Mouse (Mus musculus) left cerebral cortex, postnatal 4 days (tissue): ENCODE data around the gene Ptprj. TPM values are rescaled to one million over a fixed set of nuclear protein-coding genes. Genes with fewer than 3 reads are reported as not detected.
"Not testable (repeated sequence)": the region's sequence is repeated elsewhere in the genome, so short reads cannot be mapped to it uniquely, and the experiment has no call there.

Source experiments
- DNase-seq: peaks from one replicate; pipeline ENCODE4 v3.0.0-alpha.2; 2022
- intact Hi-C: fragments of 180-260 bp; cut with DNase I; formaldehyde crosslinking; loops from one replicate; pipeline ENCODE4 v1.15.1; 2025
- total RNA-seq, 2 experiments: library from RNA; stranded (reverse); gene quantifications; 2 replicates each; pipeline ENCODE4 v1.2.3; 2021

The Ptprj gene
- total RNA-seq, 2 experiments from 2014 or later: 50.8 to 51.2 TPM

- DNase-seq: no peak
- intact Hi-C loops: loop anchor here (5.0 kb wide), 2 partner anchors 95 to 105 kb away; no protein-coding TSS in a partner anchor
Observed at GRCm38 (mm10) chr2:90577451-90578279, 2.8 kb downstream of the Ptprj start.

- DNase-seq: no peak
- intact Hi-C loops: loop anchor here (5.0 kb wide), 2 partner anchors 95 to 105 kb away; no protein-coding TSS in a partner anchor
Observed at GRCm38 (mm10) chr2:90576936-90577335, 3.5 kb downstream of the Ptprj start.

- intact Hi-C loops: loop anchor here (5.0 kb wide), 2 partner anchors 96 to 104 kb away; no protein-coding TSS in a partner anchor
- no peak for DNase-seq
Observed at GRCm38 (mm10) chr2:90576411-90576810, 4.0 kb downstream of the Ptprj start.

GRCm38 (mm10) chr2:90575713-90576112 lies 4.7 kb downstream of the Ptprj start:
- no peak for DNase-seq

GRCm38 (mm10) chr2:90575116-90575515 lies 5.3 kb downstream of the Ptprj start:
- no peak for DNase-seq
- intact Hi-C loops: loop anchor here (5.0 kb wide), 2 partner anchors 97 to 103 kb away; no protein-coding TSS in a partner anchor

More at GRCm38 (mm10) chr2:90575713-90576112, 4.7 kb downstream of the Ptprj start:
- intact Hi-C loops: loop anchor here (5.0 kb wide), 2 partner anchors 97 to 103 kb away; no protein-coding TSS in a partner anchor

DNA sequence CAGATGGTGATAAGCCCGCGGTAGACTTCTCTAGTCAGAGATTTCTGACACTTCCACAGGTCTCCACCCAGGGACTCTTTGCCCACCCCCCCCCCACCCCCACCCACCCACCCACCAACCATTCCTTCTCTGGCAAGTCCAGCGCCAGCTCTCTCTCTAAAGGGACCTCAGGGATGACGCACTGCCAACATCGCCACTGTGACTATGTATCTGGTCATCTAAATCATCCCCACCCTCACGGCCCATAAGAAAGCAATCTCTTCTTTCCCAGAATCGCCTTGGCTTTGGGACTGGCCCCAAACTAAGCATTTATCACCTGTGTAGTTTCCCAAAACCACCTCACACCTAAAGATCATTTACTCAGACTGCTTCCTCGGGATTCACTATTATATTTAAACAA lies 5.9 kb downstream of the Ptprj start:
- intact Hi-C loops: no loop called here
- DNase-seq: no peak

DNA sequence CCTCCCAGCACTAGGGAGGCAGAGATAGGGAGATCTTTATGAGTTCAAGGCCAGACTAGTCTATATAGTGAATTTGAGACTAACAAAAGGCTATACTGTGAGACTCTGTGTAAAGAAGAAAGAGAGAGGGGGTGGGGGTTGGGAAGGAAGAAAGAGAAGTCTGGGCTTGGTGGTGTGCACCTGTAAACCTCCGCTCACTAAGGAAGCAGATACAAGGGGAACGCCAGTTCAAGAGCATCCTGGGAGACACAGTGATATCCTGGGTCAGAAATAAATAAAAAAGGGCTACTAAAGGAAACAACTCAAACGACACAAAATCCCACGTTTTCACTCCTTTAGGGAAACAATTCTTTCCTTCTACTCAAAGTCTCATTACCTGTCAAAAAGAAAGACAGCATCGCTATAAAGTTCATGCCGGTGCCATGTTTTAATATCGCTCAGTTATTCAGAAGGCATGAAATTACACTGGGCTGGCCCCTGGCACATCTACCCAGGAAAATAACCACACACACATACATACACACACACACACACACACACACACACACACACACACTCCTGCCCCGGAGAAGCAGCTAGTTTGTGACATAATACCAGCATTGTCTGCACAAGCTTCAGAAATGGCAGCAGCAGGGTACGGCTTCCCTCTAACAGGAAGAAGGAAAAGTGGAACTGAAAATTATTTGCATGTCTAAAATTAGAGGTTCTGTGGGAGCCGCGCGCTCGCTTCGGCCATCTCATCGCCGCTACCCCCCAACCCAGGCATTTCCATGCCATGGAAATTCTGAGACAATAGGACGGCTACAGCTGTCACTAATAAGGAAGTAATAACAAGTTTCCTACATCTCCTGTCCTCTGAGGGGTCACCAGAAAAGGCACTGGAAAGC lies 6.6 kb downstream of the Ptprj start:
- intact Hi-C loops: no loop called here

DNA sequence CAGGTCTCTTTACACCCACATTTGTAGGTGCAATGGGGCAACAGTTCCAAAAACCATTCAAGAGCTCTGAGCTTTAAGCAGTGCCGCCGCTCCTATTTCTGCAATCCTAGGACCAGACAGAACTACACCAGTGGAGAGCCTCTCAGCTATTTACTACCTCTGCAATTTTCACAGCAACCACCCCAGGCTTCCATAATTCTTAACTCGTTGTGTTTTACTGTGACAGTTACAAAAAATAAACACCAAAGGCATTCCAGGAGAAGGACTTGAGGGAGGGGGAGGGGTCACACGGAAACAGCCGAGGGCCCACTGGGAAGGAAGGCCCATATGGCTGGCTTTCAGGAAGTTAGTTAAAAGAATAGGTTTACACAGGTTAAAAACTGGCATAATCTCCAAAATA lies 8.3 kb downstream of the Ptprj start:
- intact Hi-C loops: no loop called here
- no peak for DNase-seq

More for the DNA sequence above, 6.6 kb downstream of the Ptprj start:
- no peak for DNase-seq

GRCm38 (mm10) chr2:90571399-90571798 lies 9.0 kb downstream of the Ptprj start:
- DNase-seq: not testable (repeated sequence)

GRCm38 (mm10) chr2:90570871-90571270 lies 9.6 kb downstream of the Ptprj start:
- DNase-seq: no peak
- intact Hi-C loops: no loop called here

More at GRCm38 (mm10) chr2:90571399-90571798, 9.0 kb downstream of the Ptprj start:
- intact Hi-C loops: not testable (repeated sequence)

- intact Hi-C loops: no loop called here
- DNase-seq: peak; percentile 29
Observed at GRCm38 (mm10) chr2:90570216-90570615, 10.2 kb downstream of the Ptprj start.

DNA sequence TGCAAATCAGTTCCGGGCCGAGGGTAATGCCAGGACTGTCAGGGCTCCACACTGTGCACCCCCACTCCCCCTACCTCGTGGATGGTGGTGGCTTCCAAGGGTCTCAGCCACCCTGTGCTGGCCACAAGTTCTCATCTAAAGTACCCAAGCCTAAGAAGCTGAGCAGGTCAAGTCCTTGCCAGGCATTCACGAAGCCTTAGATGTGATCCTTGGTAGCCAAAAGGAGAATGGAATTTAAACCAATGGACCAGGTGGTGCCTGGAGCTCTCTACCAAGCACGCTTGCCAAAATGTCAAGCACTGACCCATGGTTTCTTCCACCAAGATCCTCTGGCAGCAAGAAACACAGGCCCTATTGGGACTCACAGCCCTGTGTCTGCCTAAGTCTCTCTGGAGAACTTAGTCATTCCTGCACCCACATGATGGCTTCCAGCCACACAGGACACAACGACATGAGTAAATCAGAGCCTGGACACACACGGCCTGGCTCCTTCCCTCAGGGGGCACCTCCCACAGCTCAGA lies 11.4 kb downstream of the Ptprj start:
- intact Hi-C loops: no loop called here

DNA sequence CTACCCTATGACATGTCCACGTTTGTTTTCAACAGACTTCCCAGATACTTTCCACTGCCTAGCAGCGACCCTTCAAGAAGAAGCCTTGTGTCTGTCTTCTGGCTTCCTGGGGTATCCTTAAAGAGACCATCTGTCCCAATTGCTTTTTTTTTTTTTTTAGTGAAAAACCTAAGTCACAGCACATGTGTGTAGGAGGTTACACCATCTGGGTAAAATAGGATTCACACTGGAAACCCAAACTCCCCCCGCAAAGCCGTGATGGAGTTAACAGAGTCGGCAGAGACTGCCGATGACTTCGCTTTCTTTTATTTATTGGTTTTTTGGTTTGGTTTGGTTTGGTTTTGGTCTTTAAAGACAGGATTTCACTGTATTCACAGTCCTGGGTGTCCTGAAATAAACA lies 12.4 kb downstream of the Ptprj start:
- no peak for DNase-seq
- intact Hi-C loops: no loop called here

More for the DNA sequence above, 11.4 kb downstream of the Ptprj start:
- no peak for DNase-seq

- intact Hi-C loops: no loop called here
- DNase-seq: peak; percentile 63
Observed at GRCm38 (mm10) chr2:90566773-90567528, 13.5 kb downstream of the Ptprj start.

GRCm38 (mm10) chr2:90566046-90566445 lies 14.4 kb downstream of the Ptprj start:
- intact Hi-C loops: no loop called here

DNA sequence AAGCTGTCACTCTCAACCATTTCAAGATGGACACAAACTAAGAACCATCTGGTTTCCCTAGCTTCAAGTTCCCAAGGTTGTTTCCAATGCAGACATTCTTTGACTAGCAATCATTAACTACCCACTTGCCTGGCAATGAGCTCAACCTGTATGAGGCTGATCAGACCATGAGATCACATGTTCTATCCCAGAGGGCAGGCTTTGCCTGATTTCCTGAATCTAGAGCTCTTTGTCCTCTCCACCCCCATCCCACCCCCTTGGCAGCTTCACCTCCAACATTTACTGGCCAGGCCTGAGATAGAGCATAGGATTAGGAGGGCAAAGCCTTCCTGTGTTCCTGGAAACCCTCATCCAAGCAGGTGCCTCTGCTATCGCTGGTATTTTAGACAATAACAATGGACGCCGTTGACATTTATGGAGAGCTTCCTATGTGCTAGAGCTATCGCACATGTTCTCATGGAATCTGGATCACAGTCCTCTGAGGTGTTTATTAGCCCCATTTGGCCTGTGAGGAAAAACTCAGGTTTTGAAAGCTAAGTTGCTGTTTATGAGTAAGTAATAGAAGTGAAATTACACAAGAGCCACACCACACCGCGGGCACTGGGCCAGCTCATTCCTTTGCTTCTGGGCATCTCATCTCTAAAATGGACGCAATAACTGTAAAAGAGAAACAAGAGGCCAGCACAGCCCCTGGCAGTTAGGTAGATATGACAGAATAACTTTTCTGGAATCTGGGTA lies 15.1 kb downstream of the Ptprj start:
- intact Hi-C loops: no loop called here
- no peak for DNase-seq

More at GRCm38 (mm10) chr2:90566046-90566445, 14.4 kb downstream of the Ptprj start:
- no peak for DNase-seq

- DNase-seq: no peak
- intact Hi-C loops: no loop called here
Observed at GRCm38 (mm10) chr2:90564552-90564951, 15.9 kb downstream of the Ptprj start.

DNA sequence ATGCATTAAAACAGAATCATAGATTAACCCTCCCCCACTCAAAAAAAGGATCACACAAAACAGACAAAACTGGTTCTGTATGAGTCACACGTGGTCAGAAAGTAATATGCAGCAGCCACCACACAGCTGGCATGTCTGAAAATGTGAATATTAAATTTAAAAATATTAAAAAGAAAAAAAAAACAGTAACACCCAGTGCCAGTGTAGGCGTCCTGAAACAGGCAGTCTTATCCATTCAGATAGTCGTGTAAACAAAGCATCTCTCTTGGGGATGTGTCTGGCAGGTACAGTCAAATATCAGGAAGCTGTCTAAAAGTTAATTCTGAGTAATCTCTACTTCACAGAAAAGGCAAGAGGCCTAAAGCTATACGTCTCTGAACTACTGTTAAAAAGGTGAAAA lies 17.3 kb downstream of the Ptprj start:
- no peak for DNase-seq
- intact Hi-C loops: no loop called here

DNA sequence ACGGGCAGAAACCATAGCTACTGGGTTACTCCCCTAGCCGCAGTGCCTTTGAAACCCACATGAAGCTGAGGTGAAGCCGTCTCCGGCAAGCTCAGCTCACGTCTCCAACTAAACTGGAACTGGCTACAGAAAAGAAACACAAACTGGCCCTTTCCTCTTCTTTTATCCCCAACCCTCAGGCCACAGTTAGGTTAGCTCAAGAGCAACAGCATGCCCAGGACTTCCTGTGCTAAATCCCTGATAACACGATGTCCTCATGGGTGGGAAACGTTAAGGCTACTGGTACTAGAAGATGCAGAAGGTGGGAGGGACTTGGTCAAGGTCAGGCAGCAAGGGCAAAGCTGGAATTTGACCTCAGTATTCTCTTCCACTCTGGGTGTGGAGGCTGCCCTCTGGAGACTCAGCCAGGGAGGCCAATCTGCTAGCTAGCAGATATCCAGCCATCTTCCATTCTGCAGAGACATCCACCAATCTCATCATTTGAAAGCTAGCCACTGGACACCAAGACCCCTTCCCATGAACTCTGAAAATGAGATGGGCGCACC lies 18.2 kb downstream of the Ptprj start:
- intact Hi-C loops: no loop called here
- DNase-seq: no peak
